Mouse (Mus musculus) hindbrain, embryonic 14.5 days (tissue): ENCODE data around the gene Fam83d. TPM values are rescaled to one million over a fixed set of nuclear protein-coding genes. Genes with fewer than 3 reads are reported as not detected.

ENCODE experiments used
- ATAC-seq: fragments of 200-750 bp; cut with Nextera tagmentation; 2 replicates; pipeline ENCODE4 v1.8.0; 2017; ENCODE audit warnings: moderate number of reproducible peaks, mild to moderate bottlenecking, moderate TSS enrichment, moderate library complexity; ENCODE audit not compliant: low FRiP score
- DNase-seq: peaks from one replicate; pipeline ENCODE4 v3.0.0-alpha.2; 2015; ENCODE audit warnings: low spot score
- H3K27ac ChIP-seq: fragments of 300-500 bp; sonication (generic); 2 replicates; pipeline ENCODE4 v1.5.1; 2014; ENCODE audit warnings: mild to moderate bottlenecking, moderate library complexity
- H3K27me3 ChIP-seq: fragments of 300-500 bp; sonication (generic); 2 replicates; pipeline ENCODE4 v1.6.1; 2014; ENCODE audit warnings: mild to moderate bottlenecking, low read length, mixed read lengths; ENCODE audit not compliant: control insufficient read depth, insufficient read depth
- H3K36me3 ChIP-seq: fragments of 300-500 bp; sonication (generic); replicated peaks from 2 replicates; pipeline ENCODE4 v1.6.1; 2014; ENCODE audit not compliant: control insufficient read depth, insufficient read depth
- H3K4me1 ChIP-seq: fragments of 300-500 bp; sonication (generic); replicated peaks from 2 replicates; pipeline ENCODE4 v1.6.1; 2014; ENCODE audit warnings: antibody characterized with exemption, low read length, mixed read lengths; ENCODE audit not compliant: control insufficient read depth, insufficient read depth
- H3K4me2 ChIP-seq: fragments of 300-500 bp; sonication (generic); replicated peaks from 2 replicates; pipeline ENCODE4 v1.6.1; 2014; ENCODE audit warnings: mild to moderate bottlenecking, moderate library complexity
- H3K4me3 ChIP-seq: fragments of 300-500 bp; sonication (generic); replicated peaks from 2 replicates; pipeline ENCODE4 v1.5.1; 2014; ENCODE audit warnings: mild to moderate bottlenecking, low read length
- H3K9ac ChIP-seq: fragments of 300-500 bp; sonication (generic); 2 replicates; pipeline ENCODE4 v1.6.1; 2014
- H3K9me3 ChIP-seq: fragments of 300-500 bp; sonication (generic); 2 replicates; pipeline ENCODE4 v1.6.1; 2016; ENCODE audit warnings: low read length; ENCODE audit not compliant: control insufficient read depth
- WGBS: fragments of 180-500 bp; shearing (Covaris S2); extraction: QIAGEN DNeasy Blood & Tissue Kit; methylation state at CpG from one replicate; pipeline ENCODE4 v1.1.7; 2014; 5-methylcytosine and 5-hydroxymethylcytosine counted together
- polyA plus RNA-seq: library from polyadenylated mRNA; unstranded; fragments of >200 nt; fragmentation: Nextera tagmentation; extraction: Ambion mirVana; gene quantifications from 2 replicates; pipeline ENCODE4 v1.2.1, GENCODE M21; 2014

Gene Fam83d
- polyA plus RNA-seq, 1 experiment from 2014 or later: 7.5 TPM

GRCm38 (mm10) chr2:158768350-158768749 lies 457 bp downstream of the Fam83d start:
- H3K9ac ChIP-seq: peak overlapping the region; percentile 51
- no peak for DNase-seq
- WGBS: under 1% methylated on average over 34 of the region's 37 CpGs
- no peak for ATAC-seq
- H3K27ac ChIP-seq: no peak overlapping the region
- H3K4me3 ChIP-seq: peak overlapping the region; percentile 47
- H3K4me1 ChIP-seq: 0 out of 2 replicates have a peak, but pooled peaks cover 4% of the 10 kb centered on the region
- no peaks in the 10 kb centered on the region for H3K27me3 ChIP-seq
- H3K9me3 ChIP-seq: no peaks in the 10 kb centered on the region
- no peaks in the 10 kb centered on the region for H3K36me3 ChIP-seq
- H3K4me2 ChIP-seq: peak overlapping the region; percentile 99

GRCm38 (mm10) chr2:158768771-158769170 lies 878 bp downstream of the Fam83d start:
- H3K9ac ChIP-seq: peak overlapping the region; percentile 51

GRCm38 (mm10) chr2:158770126-158770757 lies 2.3 kb downstream of the Fam83d start:
- H3K9me3 ChIP-seq: no peaks in the 10 kb centered on the region
- H3K9ac ChIP-seq: no peak overlapping the region
- no peaks in the 10 kb centered on the region for H3K36me3 ChIP-seq
- no peak overlapping the region for H3K27ac ChIP-seq
- ATAC-seq (no peak), DNase-seq (no peak)
- WGBS: 34% methylated on average over 13 of the region's 13 CpGs
- H3K27me3 ChIP-seq: no peaks in the 10 kb centered on the region
- H3K4me2 ChIP-seq: peak overlapping the region; percentile 99
- 0 out of 2 replicates have a peak, but pooled peaks cover 4% of the 10 kb centered on the region for H3K4me1 ChIP-seq
- H3K4me3 ChIP-seq: peak overlapping the region; percentile 47

More at GRCm38 (mm10) chr2:158768771-158769170, 878 bp downstream of the Fam83d start:
- H3K4me2 ChIP-seq: peak overlapping the region; percentile 99
- 8% methylated on average over 5 of the region's 5 CpGs for WGBS
- no peaks in the 10 kb centered on the region for H3K27me3 ChIP-seq
- H3K27ac ChIP-seq: no peak overlapping the region
- H3K36me3 ChIP-seq: no peaks in the 10 kb centered on the region
- H3K9me3 ChIP-seq: no peaks in the 10 kb centered on the region
- H3K4me3 ChIP-seq: peak overlapping the region; percentile 47
- DNase-seq (no peak), ATAC-seq (no peak)
- H3K4me1 ChIP-seq: 0 out of 2 replicates have a peak, but pooled peaks cover 4% of the 10 kb centered on the region

- 0 out of 2 replicates have a peak, but pooled peaks cover 4% of the 10 kb centered on the region for H3K4me1 ChIP-seq
- no peak overlapping the region for H3K27ac ChIP-seq
- H3K27me3 ChIP-seq: no peaks in the 10 kb centered on the region
- no peak for ATAC-seq
- no peaks in the 10 kb centered on the region for H3K36me3 ChIP-seq
- WGBS: 51% methylated on average over 11 of the region's 11 CpGs
- H3K4me2 ChIP-seq: peak overlapping the region; percentile 99; the same call in 1 of the 2 replicates
- no peak overlapping the region for H3K4me3 ChIP-seq
- H3K9ac ChIP-seq: no peak overlapping the region
- no peaks in the 10 kb centered on the region for H3K9me3 ChIP-seq
- DNase-seq: no peak
These were observed 3.3 kb downstream of the Fam83d start for GRCm38 (mm10) chr2:158771066-158771763.

- DNase-seq (no peak), ATAC-seq (no peak)
- Histone ChIP-seq H3K4me3 (no peak overlapping the region), H3K4me2 (no peak overlapping the region), H3K27me3 (no peaks in the 10 kb centered on the region), H3K9me3 (no peaks in the 10 kb centered on the region), H3K9ac (no peak overlapping the region), H3K4me1 (peaks cover 8% of the 10 kb centered on the region; the same call in 1 of the 2 replicates), H3K27ac (no peak overlapping the region), H3K36me3 (no peaks in the 10 kb centered on the region)
- 88% methylated on average over 13 of the region's 13 CpGs for WGBS
These were observed 4.9 kb downstream of the Fam83d start for GRCm38 (mm10) chr2:158772808-158773207.

- H3K9ac ChIP-seq: no peak overlapping the region
- WGBS: 84% methylated on average over 8 of the region's 8 CpGs
- no peaks in the 10 kb centered on the region for H3K9me3 ChIP-seq
- peaks cover 4% of the 10 kb centered on the region; the same call in 1 of the 2 replicates for H3K4me1 ChIP-seq
- no peak overlapping the region for H3K27ac ChIP-seq
- no peak overlapping the region for H3K4me3 ChIP-seq
- ATAC-seq (no peak), DNase-seq (no peak)
- H3K36me3 ChIP-seq: no peaks in the 10 kb centered on the region
- H3K4me2 ChIP-seq: no peak overlapping the region
- H3K27me3 ChIP-seq: no peaks in the 10 kb centered on the region
These were observed 7.0 kb downstream of the Fam83d start for GRCm38 (mm10) chr2:158774886-158775285.

- ATAC-seq (no peak), DNase-seq (no peak)
- peaks cover 4% of the 10 kb centered on the region; the same call in 1 of the 2 replicates for H3K4me1 ChIP-seq
These were observed 8.8 kb downstream of the Fam83d start for GRCm38 (mm10) chr2:158776716-158777115.

GRCm38 (mm10) chr2:158777490-158777889 lies 9.6 kb downstream of the Fam83d start:
- Histone ChIP-seq H3K27ac (no peak overlapping the region), H3K27me3 (no peaks in the 10 kb centered on the region), H3K36me3 (no peaks in the 10 kb centered on the region), H3K4me3 (no peak overlapping the region), H3K9ac (no peak overlapping the region), H3K9me3 (no peaks in the 10 kb centered on the region), H3K4me2 (no peak overlapping the region), H3K4me1 (peaks cover 4% of the 10 kb centered on the region; the same call in 1 of the 2 replicates)
- no peak for ATAC-seq
- 76% methylated on average over 6 of the region's 6 CpGs for WGBS
- no peak for DNase-seq

More at GRCm38 (mm10) chr2:158776716-158777115, 8.8 kb downstream of the Fam83d start:
- no peaks in the 10 kb centered on the region for H3K27me3 ChIP-seq
- no peak overlapping the region for H3K27ac ChIP-seq
- WGBS: 76% methylated on average over 4 of the region's 4 CpGs
- H3K9me3 ChIP-seq: no peaks in the 10 kb centered on the region
- H3K36me3 ChIP-seq: no peaks in the 10 kb centered on the region
- H3K4me2 ChIP-seq: no peak overlapping the region
- no peak overlapping the region for H3K4me3 ChIP-seq
- H3K9ac ChIP-seq: no peak overlapping the region

GRCm38 (mm10) chr2:158778349-158778748 lies 10.5 kb downstream of the Fam83d start:
- DNase-seq (no peak), ATAC-seq (no peak)
- H3K4me3 ChIP-seq: no peak overlapping the region
- no peak overlapping the region for H3K9ac ChIP-seq
- peaks cover 4% of the 10 kb centered on the region; the same call in 1 of the 2 replicates for H3K4me1 ChIP-seq
- no peaks in the 10 kb centered on the region for H3K9me3 ChIP-seq
- no peaks in the 10 kb centered on the region for H3K27me3 ChIP-seq
- no peak overlapping the region for H3K27ac ChIP-seq
- H3K4me2 ChIP-seq: no peak overlapping the region
- 87% methylated on average over 7 of the region's 7 CpGs for WGBS
- H3K36me3 ChIP-seq: no peaks in the 10 kb centered on the region
